Mouse (Mus musculus) neural tube, embryonic 10.5 days (tissue): ENCODE results near the gene Ccm2l.
A peak's percentile ranks its signal among the peaks of the same experiment; 100 is the strongest.

Experiments used
- DNase-seq: peaks from one replicate; pipeline ENCODE4 v3.0.0-alpha.2; 2017; ENCODE audit warnings: low spot score; ENCODE audit errors: extremely low spot score

The Ccm2l gene

GRCm38 (mm10) chr2:153065747-153066508 lies at the start of gene Ccm2l:
TSS of gene Ccm2l (plus strand) at chr2:153065955.
- no peak for DNase-seq

- DNase-seq = no peak
Measured at GRCm38 (mm10) chr2:153016786-153017185, 49.0 kb upstream of the Ccm2l start.

- DNase-seq = no peak
Measured at GRCm38 (mm10) chr2:153019355-153019754, 46.4 kb upstream of the Ccm2l start.

GRCm38 (mm10) chr2:153021163-153021562 lies 44.6 kb upstream of the Ccm2l start:
- no peak for DNase-seq

- DNase-seq = no peak
Measured at GRCm38 (mm10) chr2:153022855-153023254, 42.9 kb upstream of the Ccm2l start.

GRCm38 (mm10) chr2:153026052-153026451 lies 39.7 kb upstream of the Ccm2l start:
- DNase-seq = no peak

GRCm38 (mm10) chr2:153027501-153027900 lies 38.3 kb upstream of the Ccm2l start:
- DNase-seq = no peak

GRCm38 (mm10) chr2:153030422-153030821 lies 35.3 kb upstream of the Ccm2l start:
- no peak for DNase-seq

GRCm38 (mm10) chr2:153031126-153032082 lies 34.4 kb upstream of the Ccm2l start, which contains the start of gene Xkr7:
TSS of gene Xkr7 (plus strand) at chr2:153031852.
- DNase-seq = peak; percentile 49

GRCm38 (mm10) chr2:153032083-153032842 lies 33.5 kb upstream of the Ccm2l start:
- peak; percentile 92 for DNase-seq

GRCm38 (mm10) chr2:153032973-153033372 lies 32.8 kb upstream of the Ccm2l start:
- DNase-seq = no peak

- no peak for DNase-seq
Measured at GRCm38 (mm10) chr2:153033545-153034230, 32.1 kb upstream of the Ccm2l start.

- DNase-seq = no peak
Measured at GRCm38 (mm10) chr2:153036690-153037089, 29.1 kb upstream of the Ccm2l start.

GRCm38 (mm10) chr2:153043886-153044285 lies 21.9 kb upstream of the Ccm2l start:
- no peak for DNase-seq

GRCm38 (mm10) chr2:153045884-153046299 lies 19.9 kb upstream of the Ccm2l start:
- DNase-seq = no peak

- DNase-seq = peak; percentile 59
Measured at GRCm38 (mm10) chr2:153047828-153048465, 17.8 kb upstream of the Ccm2l start.

- no peak for DNase-seq
Measured at GRCm38 (mm10) chr2:153049288-153049996, 16.3 kb upstream of the Ccm2l start.

- no peak for DNase-seq
Measured at GRCm38 (mm10) chr2:153049997-153050358, 15.8 kb upstream of the Ccm2l start.

GRCm38 (mm10) chr2:153051095-153051494 lies 14.7 kb upstream of the Ccm2l start:
- no peak for DNase-seq

- no peak for DNase-seq
Measured at GRCm38 (mm10) chr2:153051537-153051936, 14.2 kb upstream of the Ccm2l start.
